Mouse (Mus musculus) testis, adult 2 months (tissue): ENCODE data around the gene Rufy3.

ENCODE experiments used
- CTCF ChIP-seq: fragments of 200-500 bp; IDR thresholded peaks from 2 replicates; pipeline ENCODE4 v1.5.1; 2012; ENCODE audit warnings: low read depth, mild to moderate bottlenecking, inconsistent platforms, low read length, moderate library complexity; ENCODE audit not compliant: control insufficient read depth, insufficient read depth, insufficient replicate concordance
- POLR2A ChIP-seq: fragments of 200-500 bp; IDR thresholded peaks from 2 replicates; pipeline ENCODE4 v1.6.1; 2012; ENCODE audit warnings: low read depth, mild to moderate bottlenecking, inconsistent platforms, low read length, moderate library complexity; ENCODE audit not compliant: control insufficient read depth

DNA sequence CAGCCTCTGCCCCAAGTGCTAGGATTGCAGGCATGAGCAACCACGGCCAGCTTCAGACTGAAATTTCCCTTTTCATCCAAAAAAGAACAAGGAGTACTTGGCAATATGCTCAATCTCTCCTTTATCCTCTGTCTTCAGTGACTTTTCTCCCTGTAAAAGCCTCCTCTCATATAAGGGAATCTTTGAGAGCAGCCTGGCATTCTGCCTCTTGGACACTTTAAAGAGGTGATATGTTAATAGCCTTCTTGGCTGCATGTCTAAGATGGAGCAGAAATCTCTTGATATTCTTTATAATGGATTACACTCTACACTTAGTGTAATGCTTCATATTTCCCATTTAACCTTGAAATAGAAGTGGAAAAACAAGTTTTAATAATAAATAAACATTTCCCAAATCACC, 33.9 kb upstream of the Rufy3 start:
- no peak for TF ChIP-seq POLR2A
- no peak for TF ChIP-seq CTCF
